Mouse (Mus musculus) granulocyte monocyte progenitor cell, adult 5-6 weeks (primary cell): ENCODE data around the gene Pomgnt2. TPM values are rescaled to one million over a fixed set of nuclear protein-coding genes. Genes with fewer than 3 reads are reported as not detected.
"Not testable (repeated sequence)": the region's sequence is repeated elsewhere in the genome, so short reads cannot be mapped to it uniquely, and the experiment has no call there.

Source experiments
- ATAC-seq: replicated peaks from 2 replicates; pipeline ENCODE4 v1.8.0; 2016; ENCODE audit warnings: mild to moderate bottlenecking, moderate TSS enrichment, inconsistent platforms; ENCODE audit not compliant: poor library complexity, severe bottlenecking
- total RNA-seq, 2 experiments: library from RNA; stranded (forward) in 1 of 2; stranded (reverse) in 1 of 2; fragments of 200-712, 200-1000 nt in 1 of 2; fragments of >200 nt in 1 of 2; fragmentation: Nextera tagmentation in 1 of 2; gene quantifications; 2 replicates each; pipeline ENCODE4 v1.2.3; 2014 to 2017

Gene Pomgnt2
- total RNA-seq (2014; fragmentation: Nextera tagmentation) (6.3 and 10.6 TPM in 2 replicates), total RNA-seq (2017) (6.7 and 7.0 TPM in 2 replicates)

DNA sequence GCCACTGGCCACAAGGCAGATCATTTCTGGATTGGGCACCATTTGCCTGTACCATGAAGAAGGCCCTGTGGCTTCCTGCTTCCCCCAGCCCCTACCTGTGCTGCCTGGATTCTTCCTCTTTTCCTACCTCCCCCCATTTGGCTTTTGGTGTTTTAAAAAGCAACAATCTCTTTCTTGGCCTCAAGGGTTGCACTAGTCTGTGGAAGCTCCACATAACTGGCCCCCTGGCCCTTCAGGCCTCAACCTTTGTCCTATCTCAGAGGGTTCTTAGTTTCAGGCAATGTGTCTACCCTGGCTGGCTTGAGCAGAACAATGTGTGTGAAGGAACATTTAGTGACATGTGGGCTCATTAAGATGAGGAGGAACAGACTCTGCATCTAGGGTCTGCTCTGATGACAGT, at the start of gene Pomgnt2:
Pomgnt2 (minus strand) TSS at position 101 of the 400 bp plus-strand sequence.
- no peak for ATAC-seq

- ATAC-seq, result no peak
Observed at GRCm38 (mm10) chr9:122039848-122040247, 42.9 kb upstream of the Pomgnt2 start.

DNA sequence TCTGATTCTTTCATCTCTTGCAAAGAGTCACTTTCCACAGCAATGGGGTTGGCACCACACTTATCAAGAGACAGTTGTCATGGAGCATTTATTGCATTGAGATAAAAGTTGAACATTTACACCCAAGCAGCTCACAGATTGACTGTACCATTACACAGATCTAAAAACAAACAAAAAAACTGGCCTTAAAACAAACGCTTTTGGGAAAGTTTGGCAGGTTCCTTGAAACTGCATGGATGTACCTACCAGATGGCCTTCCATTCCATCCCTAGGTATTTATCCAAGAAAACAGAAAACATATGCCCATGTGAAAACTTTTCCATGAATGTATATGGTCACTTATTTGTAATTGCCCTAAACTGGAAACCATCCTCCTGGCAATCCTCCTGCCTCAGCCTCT, 41.7 kb upstream of the Pomgnt2 start:
- ATAC-seq, result no peak

DNA sequence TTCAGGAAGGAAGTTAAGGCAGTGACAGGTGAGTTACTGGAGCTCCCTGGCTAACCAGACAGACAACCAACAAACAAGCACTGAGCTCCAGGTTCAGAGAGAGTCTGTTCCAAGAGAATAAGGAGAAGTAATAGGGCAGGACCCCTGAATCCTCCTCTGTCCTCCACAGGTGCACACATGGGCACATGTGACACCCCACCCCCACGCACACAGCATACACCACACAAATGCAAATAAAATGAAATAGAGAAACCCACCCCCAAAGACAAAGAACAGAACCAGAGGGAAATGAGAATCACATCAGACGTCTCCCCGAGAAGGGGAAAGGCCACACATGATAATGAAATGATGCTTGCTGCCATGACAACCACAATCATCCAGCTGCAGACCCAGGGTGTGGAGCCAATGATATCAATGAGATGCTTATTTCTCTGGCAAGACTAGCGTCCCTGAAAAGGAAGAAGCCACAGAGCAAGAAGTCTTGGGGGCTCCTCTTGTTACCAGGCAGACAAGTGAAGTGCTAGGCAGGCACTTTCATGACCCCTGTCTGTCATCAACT, 39.7 kb upstream of the Pomgnt2 start:
- ATAC-seq, result no peak

GRCm38 (mm10) chr9:122035807-122036206, 38.9 kb upstream of the Pomgnt2 start:
- ATAC-seq, result no peak

DNA sequence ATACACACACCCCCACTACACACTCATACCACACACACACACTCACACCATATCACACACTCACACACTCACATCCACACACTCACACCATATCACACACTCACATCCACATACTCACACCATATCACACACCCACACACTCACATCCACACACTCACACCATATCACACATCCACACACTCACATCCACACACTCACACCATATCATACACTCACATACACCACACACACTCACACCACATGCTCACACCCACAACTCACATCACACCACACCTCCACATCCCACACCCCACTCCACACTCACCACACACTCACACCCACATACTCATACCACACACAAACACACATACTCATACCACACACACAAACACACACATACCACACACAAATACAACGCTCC, 38.0 kb upstream of the Pomgnt2 start:
- ATAC-seq, result no peak

DNA sequence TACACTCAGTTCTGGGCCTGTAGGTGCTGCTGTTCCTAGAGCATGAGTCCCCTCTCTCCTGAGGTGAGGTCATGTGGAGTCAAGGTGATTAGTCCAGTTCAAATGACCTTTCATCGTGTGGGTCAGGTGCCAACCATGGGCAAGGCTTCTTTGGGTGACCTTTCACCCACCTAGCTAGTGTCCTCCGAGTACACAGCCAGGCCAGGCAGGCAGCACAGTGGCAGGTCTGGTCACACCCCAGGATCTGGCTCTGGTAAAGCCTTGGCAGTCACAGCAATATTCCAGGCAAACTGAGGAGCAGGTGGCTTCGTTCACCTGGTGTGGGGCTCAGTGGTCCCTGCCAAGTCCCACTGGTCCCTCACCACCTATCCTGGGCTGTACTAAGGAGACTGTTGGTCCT, 35.2 kb upstream of the Pomgnt2 start:
- ATAC-seq, result no peak

- ATAC-seq, result no peak
Observed at GRCm38 (mm10) chr9:122030706-122031105, 33.8 kb upstream of the Pomgnt2 start.

GRCm38 (mm10) chr9:122029765-122030164, 32.9 kb upstream of the Pomgnt2 start:
- ATAC-seq, result no peak

DNA sequence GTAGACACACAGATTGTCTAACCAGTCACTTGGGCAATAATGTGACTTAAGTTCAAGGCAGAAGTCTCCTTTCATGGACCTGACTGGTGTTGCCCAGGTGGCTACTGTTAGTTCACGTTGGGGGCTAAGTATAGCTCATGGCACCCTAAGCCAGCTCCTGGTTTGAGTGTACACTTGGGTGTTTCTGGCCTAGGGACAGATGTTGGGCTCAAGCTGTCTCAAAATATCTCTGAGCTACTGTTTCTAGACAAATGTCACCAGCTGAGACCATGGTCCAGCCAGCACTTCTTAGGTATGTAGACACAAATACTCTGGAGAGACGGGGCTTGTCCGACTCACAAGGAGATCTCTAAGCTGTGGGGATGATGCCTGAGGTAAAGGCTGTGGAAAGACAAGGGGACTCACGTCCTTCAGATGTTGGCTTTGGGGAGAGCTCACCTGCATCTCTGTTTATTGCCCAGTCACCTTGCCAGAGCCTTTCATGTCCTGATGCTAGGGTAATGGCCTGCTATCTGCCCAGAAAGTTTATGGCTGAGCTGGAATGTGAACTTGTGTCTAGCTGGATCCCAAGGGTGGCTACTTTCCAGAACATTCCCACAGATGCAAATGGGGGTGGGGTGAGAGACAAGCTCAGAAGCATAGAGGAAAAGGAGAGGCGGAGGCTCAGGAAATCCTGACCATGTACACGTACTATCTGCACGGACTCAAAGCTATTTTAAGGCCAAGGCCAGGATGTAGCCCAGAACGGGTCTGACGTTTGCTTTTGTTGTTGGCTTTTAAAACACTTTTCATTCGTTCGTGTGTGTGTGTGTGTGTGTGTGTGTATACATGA, 31.2 kb upstream of the Pomgnt2 start:
- ATAC-seq, result no peak

- no peak for ATAC-seq
Observed at GRCm38 (mm10) chr9:122027081-122027913, 30.4 kb upstream of the Pomgnt2 start.

DNA sequence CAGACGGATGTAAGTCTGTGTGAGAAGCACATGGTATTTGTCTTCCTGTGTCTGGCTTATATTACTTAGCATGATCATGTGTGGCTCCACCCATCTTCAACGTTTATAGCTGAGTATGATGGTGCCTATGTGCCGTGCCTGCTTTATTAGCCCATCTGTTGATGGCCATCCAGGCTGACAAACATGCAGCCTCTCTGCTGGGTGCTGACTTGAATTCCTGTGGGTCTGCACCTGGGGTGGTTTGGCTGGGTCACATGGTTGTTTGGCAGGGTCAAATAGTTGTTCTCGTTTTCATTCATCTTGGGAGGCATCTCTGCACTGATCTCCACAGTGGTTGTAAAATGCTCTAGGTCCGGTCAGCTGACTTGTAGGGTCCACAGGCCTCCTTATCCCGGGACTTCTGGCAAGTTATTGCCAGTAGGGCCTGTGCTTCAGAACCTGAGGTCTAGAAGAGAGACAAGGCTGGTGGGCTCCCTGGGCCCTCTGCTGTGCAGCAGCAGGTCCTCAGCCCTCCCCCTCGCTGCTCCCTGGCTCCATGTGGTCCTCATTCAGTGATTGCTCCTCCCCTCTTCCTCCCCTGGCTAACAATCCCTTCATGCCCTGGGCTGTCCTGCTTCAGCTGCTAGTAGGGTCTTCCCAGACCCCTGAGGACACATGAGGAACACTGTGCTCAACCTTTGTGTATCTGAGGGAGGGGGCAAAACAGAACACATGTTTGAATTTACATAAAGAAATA, 29.1 kb upstream of the Pomgnt2 start:
- ATAC-seq, result no peak

DNA sequence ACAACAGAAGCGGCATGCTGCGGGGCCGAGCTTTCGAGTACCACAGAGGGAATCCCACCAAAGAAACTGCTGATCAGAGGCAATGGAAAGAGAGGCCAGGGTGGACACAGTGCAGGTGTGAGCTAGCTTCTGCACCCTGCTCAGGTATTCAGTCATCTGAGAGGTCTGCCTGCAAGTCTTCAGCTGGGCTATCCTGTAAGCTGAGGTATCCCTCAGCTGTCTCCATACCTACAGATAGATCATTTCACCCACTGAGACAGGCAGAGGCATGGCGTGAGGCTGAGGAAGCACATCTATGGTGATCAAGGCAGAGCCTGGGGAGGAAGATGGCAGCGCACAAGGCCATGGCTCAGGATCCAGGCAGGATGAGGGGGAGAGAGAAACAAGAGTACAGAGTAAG, 27.5 kb upstream of the Pomgnt2 start:
- no peak for ATAC-seq

DNA sequence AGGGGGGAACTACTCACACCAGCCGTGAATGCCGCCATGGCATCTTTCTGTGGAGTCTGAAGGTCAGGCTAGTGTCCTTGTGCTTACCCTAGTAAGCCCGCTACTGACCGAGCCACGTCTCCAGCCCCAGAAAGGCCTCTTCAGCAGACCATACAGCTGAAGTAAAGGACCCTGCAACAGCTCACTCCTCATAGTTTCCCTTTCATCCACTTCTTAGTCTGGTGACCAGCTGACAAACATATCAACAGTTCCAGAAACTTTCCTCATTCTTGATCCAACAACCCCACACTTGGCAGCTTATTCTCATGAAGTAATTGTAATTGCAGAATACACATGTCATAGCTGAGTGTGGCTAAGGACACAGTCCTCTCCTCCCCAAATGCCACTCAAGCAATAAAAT, 27.0 kb upstream of the Pomgnt2 start:
- no peak for ATAC-seq

- no peak for ATAC-seq
Observed at GRCm38 (mm10) chr9:122022776-122023175, 25.9 kb upstream of the Pomgnt2 start.

- no peak for ATAC-seq
Observed at GRCm38 (mm10) chr9:122021581-122021980, 24.7 kb upstream of the Pomgnt2 start.

- not testable (repeated sequence) for ATAC-seq
Observed at GRCm38 (mm10) chr9:122021171-122021570, 24.3 kb upstream of the Pomgnt2 start.

DNA sequence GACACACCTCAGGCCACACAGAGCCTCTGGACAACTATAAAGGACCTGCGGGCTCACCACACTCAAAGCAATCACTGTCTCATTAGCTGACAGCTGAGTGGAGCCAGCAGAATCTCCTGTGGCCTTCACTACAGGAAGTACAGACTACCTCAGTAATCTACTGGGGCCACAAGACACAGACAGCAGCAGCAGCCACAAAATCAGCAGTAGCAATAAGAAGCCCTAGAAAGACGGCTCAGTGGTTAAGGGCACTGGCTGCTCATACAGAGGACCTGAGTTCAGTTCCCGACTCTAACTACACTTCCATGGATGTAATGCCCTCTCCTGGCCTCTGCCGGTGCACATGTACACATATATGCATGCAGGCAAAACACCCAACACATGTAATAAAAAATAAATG, 23.4 kb upstream of the Pomgnt2 start:
- ATAC-seq, result no peak

- ATAC-seq, result 0 out of 2 replicates have a peak, but pooled peaks have one; percentile 32
Observed at GRCm38 (mm10) chr9:122018782-122019395, 22.0 kb upstream of the Pomgnt2 start.

DNA sequence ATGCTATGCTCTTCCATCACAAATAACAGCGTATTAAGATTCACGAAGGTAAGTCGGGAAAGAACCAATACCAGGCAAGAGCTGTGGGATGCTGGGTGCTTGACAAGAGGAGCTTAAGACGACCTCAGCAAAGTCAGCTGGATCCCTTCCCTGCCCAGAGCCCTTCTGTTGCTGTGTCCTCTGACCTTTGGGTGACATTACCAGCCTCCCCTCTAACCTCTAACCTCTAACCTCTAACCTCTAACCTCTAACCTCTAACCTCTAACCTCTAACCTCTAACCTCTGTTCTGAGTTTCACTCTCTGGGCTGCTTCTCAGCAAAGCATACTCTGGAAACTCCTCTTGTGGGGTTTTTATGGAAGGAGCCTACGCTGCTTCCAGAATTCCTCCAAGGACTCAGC, 21.2 kb upstream of the Pomgnt2 start:
- ATAC-seq, result no peak
